15 mouse cellular contexts compared by ENCODE assay signal in genomic region chr2:91460771-91461170, GRCm38 (mm10). TPM values are rescaled to one million over a fixed set of nuclear protein-coding genes. Genes with fewer than 3 reads are reported as not detected.
DNase-seq lines count a peak whose midpoint lies in the region; ATAC-seq and TF ChIP-seq lines count a peak whose summit lies in the region.
"Had no signal": no experiment of that assay in that cellular context is flagged by ENCODE, and none has a peak within 500 bp of the region (broad histone marks: within the 10 kb centered on the region; RNA-seq: fewer than 3 reads in every experiment).

No protein-coding gene starts in this region.

- ATAC-seq in forebrain, embryonic 13.5 days: no peak
- no peak for ATAC-seq in forebrain, postnatal 0 days
- no peak for ATAC-seq in heart, embryonic 13.5 days (ENCODE audit: extremely low read depth, insufficient number of reproducible peaks, low FRiP score, low TSS enrichment)
- no peak for ATAC-seq in midbrain, embryonic 11.5 days (ENCODE audit: low FRiP score)
- no peak for ATAC-seq in midbrain, embryonic 14.5 days (ENCODE audit: low FRiP score, low TSS enrichment)

- no peak for TF ChIP-seq CTCF in forebrain, postnatal 0 days (IDR thresholded peaks at IDR 0.05; ENCODE audit: low read depth)
- no peak for TF ChIP-seq CTCF in small intestine, adult 2 months (IDR thresholded peaks at IDR 0.05; ENCODE audit: extremely low read depth, insufficient read length, insufficient replicate concordance, low read depth, low read length)

- H3K27me3 ChIP-seq in forebrain, embryonic 13.5 days: 0 out of 2 replicates have a peak, but pooled peaks cover 9% of the 10 kb centered on the region
- H3K27me3 ChIP-seq in forebrain, postnatal 0 days (ENCODE audit: insufficient read depth, low read length): no peaks in the 10 kb centered on the region
- H3K27me3 ChIP-seq in heart, embryonic 13.5 days (replicated peaks): no peaks in the 10 kb centered on the region
- no peaks in the 10 kb centered on the region for H3K27me3 ChIP-seq in midbrain, embryonic 11.5 days (ENCODE audit: control insufficient read depth, insufficient read depth, low read length)
- H3K27me3 ChIP-seq in midbrain, embryonic 14.5 days (ENCODE audit: control insufficient read depth, insufficient read depth, low read length): peaks cover 7% of the 10 kb centered on the region; the same call in 1 of the 2 replicates
- no peaks in the 10 kb centered on the region for H3K27me3 ChIP-seq in small intestine, adult 2 months (ENCODE audit: control insufficient read depth, insufficient read depth, low read length)

- 74% methylated on average over 7 of the region's 7 CpGs for WGBS in forebrain, embryonic 13.5 days
- WGBS in forebrain, postnatal 0 days: 76% methylated on average over 7 of the region's 7 CpGs
- 52% methylated on average over 7 of the region's 7 CpGs for WGBS in heart, embryonic 13.5 days
- 77% methylated on average over 7 of the region's 7 CpGs for WGBS in midbrain, embryonic 11.5 days
- WGBS in midbrain, embryonic 14.5 days: 69% methylated on average over 7 of the region's 7 CpGs
- 33% methylated on average over 7 of the region's 7 CpGs for WGBS in small intestine, adult 2 months

- peaks cover 5% of the 10 kb centered on the region for H3K9me3 ChIP-seq in forebrain, embryonic 13.5 days (replicated peaks)
- no peaks in the 10 kb centered on the region for H3K9me3 ChIP-seq in forebrain, postnatal 0 days (ENCODE audit: low read length)
- 0 out of 2 replicates have a peak, but pooled peaks cover 3% of the 10 kb centered on the region for H3K9me3 ChIP-seq in heart, embryonic 13.5 days
- no peaks in the 10 kb centered on the region for H3K9me3 ChIP-seq in midbrain, embryonic 11.5 days (ENCODE audit: control insufficient read depth, low read length)
- no peaks in the 10 kb centered on the region for H3K9me3 ChIP-seq in midbrain, embryonic 14.5 days (ENCODE audit: control insufficient read depth, low read length)
- H3K9me3 ChIP-seq: neural tube, embryonic 13.5 days had no signal

- TF ChIP-seq POLR2A in small intestine, adult 2 months (IDR thresholded peaks at IDR 0.05; ENCODE audit: low read depth, low read length): no peak

- no peak for DNase-seq in forebrain, postnatal 0 days
- DNase-seq in heart, adult 9 months (ENCODE audit: low spot score in 2 of 2): no peak
- peak; percentile 66 for DNase-seq in midbrain, embryonic 11.5 days (ENCODE audit: low spot score, missing footprints)
- DNase-seq in midbrain, embryonic 14.5 days: no peak
- no peak for DNase-seq in thymus, postnatal 0 days (ENCODE audit: low spot score)
- DNase-seq: cerebellum, postnatal 25 days; liver; right cerebral cortex, postnatal 4 days; thymus, adult 18-20 months had no signal

- H3K4me1 ChIP-seq in forebrain, embryonic 13.5 days: peaks cover 56% of the 10 kb centered on the region
- H3K4me1 ChIP-seq in forebrain, postnatal 0 days (ENCODE audit: insufficient read depth): peaks cover 13% of the 10 kb centered on the region; the same call in 1 of the 2 replicates
- H3K4me1 ChIP-seq in heart, embryonic 13.5 days: peaks cover 59% of the 10 kb centered on the region
- H3K4me1 ChIP-seq in midbrain, embryonic 11.5 days (ENCODE audit: control insufficient read depth, insufficient read depth, low read length): peaks cover 39% of the 10 kb centered on the region
- peaks cover 50% of the 10 kb centered on the region for H3K4me1 ChIP-seq in midbrain, embryonic 14.5 days (ENCODE audit: control insufficient read depth, insufficient read depth, low read length)
- peaks cover 18% of the 10 kb centered on the region for H3K4me1 ChIP-seq in small intestine, adult 2 months (ENCODE audit: control insufficient read depth, insufficient read depth, insufficient read length, low read length)

- peaks cover 5% of the 10 kb centered on the region; the same call in 1 of the 2 replicates for H3K36me3 ChIP-seq in forebrain, embryonic 13.5 days (ENCODE audit: poor library complexity, severe bottlenecking)
- no peaks in the 10 kb centered on the region for H3K36me3 ChIP-seq in forebrain, postnatal 0 days (ENCODE audit: insufficient read depth)
- peaks cover 3% of the 10 kb centered on the region; the same call in 1 of the 2 replicates for H3K36me3 ChIP-seq in heart, embryonic 13.5 days
- no peaks in the 10 kb centered on the region for H3K36me3 ChIP-seq in midbrain, embryonic 11.5 days (ENCODE audit: control insufficient read depth, insufficient read depth, low read length)
- H3K36me3 ChIP-seq in midbrain, embryonic 14.5 days (ENCODE audit: control insufficient read depth, insufficient read depth, low read length): no peaks in the 10 kb centered on the region
- H3K36me3 ChIP-seq in small intestine, adult 2 months (ENCODE audit: control insufficient read depth, insufficient read depth, low read length): no peaks in the 10 kb centered on the region; the same call in 1 of the 2 replicates
- H3K36me3 ChIP-seq: neural tube, embryonic 13.5 days had no signal

- peak overlapping the region; percentile 55; the same call in 1 of the 2 replicates for H3K4me2 ChIP-seq in forebrain, embryonic 13.5 days
- H3K4me2 ChIP-seq in forebrain, postnatal 0 days (ENCODE audit: low read depth): no peak overlapping the region
- H3K4me2 ChIP-seq in heart, embryonic 13.5 days: peak overlapping the region; percentile 27; the same call in 1 of the 2 replicates
- no peak overlapping the region for H3K4me2 ChIP-seq in midbrain, embryonic 11.5 days
- no peak overlapping the region; the same call in 1 of the 2 replicates for H3K4me2 ChIP-seq in midbrain, embryonic 14.5 days (ENCODE audit: low read length)

- H3K4me3 ChIP-seq in forebrain, embryonic 13.5 days: no peak overlapping the region
- no peak overlapping the region for H3K4me3 ChIP-seq in forebrain, postnatal 0 days (ENCODE audit: low read depth, low read length)
- H3K4me3 ChIP-seq in heart, embryonic 13.5 days: no peak overlapping the region
- no peak overlapping the region for H3K4me3 ChIP-seq in midbrain, embryonic 11.5 days (ENCODE audit: low read depth, low read length)
- H3K4me3 ChIP-seq in midbrain, embryonic 14.5 days (replicated peaks; ENCODE audit: low read depth, low read length): no peak overlapping the region
- no peak overlapping the region for H3K4me3 ChIP-seq in small intestine, adult 2 months (ENCODE audit: low read depth, low read length)
- H3K4me3 ChIP-seq: neural tube, embryonic 13.5 days had no signal

- H3K27ac ChIP-seq in forebrain, embryonic 13.5 days: no peak overlapping the region
- no peak overlapping the region for H3K27ac ChIP-seq in forebrain, postnatal 0 days (ENCODE audit: low read depth, low read length)
- H3K27ac ChIP-seq in heart, embryonic 13.5 days (replicated peaks): peak overlapping the region; percentile 78
- H3K27ac ChIP-seq in midbrain, embryonic 11.5 days (ENCODE audit: low read depth, low read length): no peak overlapping the region
- H3K27ac ChIP-seq in midbrain, embryonic 14.5 days (replicated peaks; ENCODE audit: low read depth, low read length): no peak overlapping the region
- H3K27ac ChIP-seq in small intestine, adult 2 months (ENCODE audit: insufficient read depth, low read depth, low read length): 0 out of 2 replicates have a peak overlapping the region, but pooled peaks have one; percentile 10
- H3K27ac ChIP-seq: kidney, postnatal 0 days; macrophage; neural tube, embryonic 13.5 days had no signal

- H3K9ac ChIP-seq in forebrain, embryonic 13.5 days: no peak overlapping the region
- H3K9ac ChIP-seq in forebrain, postnatal 0 days: no peak overlapping the region
- no peak overlapping the region for H3K9ac ChIP-seq in heart, embryonic 13.5 days
- no peak overlapping the region for H3K9ac ChIP-seq in midbrain, embryonic 11.5 days (ENCODE audit: low read length)
- H3K9ac ChIP-seq in midbrain, embryonic 14.5 days (replicated peaks; ENCODE audit: low read length): no peak overlapping the region
- H3K9ac ChIP-seq: neural tube, embryonic 13.5 days had no signal

RNA-seq across cellular contexts. Expression of gene Lrp4, which starts 3.5 kb away (rescaled TPM):
- 10.3 and 11.3 TPM in 2 replicates for polyA plus RNA-seq in forebrain, embryonic 13.5 days (2015; fragmentation: Nextera tagmentation; extraction: Ambion mirVana)
- total RNA-seq in forebrain, postnatal 0 days (2014; rRNA removed): 12.0 and 13.7 TPM in 2 replicates
- polyA plus RNA-seq in forebrain, postnatal 0 days (2015; fragmentation: Nextera tagmentation; extraction: Ambion mirVana): 2.8 and 4.1 TPM in 2 replicates
- 3.2 and 3.8 TPM in 2 replicates for polyA plus RNA-seq in heart, embryonic 13.5 days (2015; fragmentation: Nextera tagmentation; extraction: Ambion mirVana)
- polyA plus RNA-seq in midbrain, embryonic 11.5 days (2014; fragmentation: Nextera tagmentation; extraction: Ambion mirVana): 5.3 and 6.1 TPM in 2 replicates
- polyA plus RNA-seq in midbrain, embryonic 14.5 days (2014; fragmentation: Nextera tagmentation; extraction: Ambion mirVana): 2.8 and 4.7 TPM in 2 replicates
- 6.4 and 12.0 TPM in 2 replicates for polyA plus RNA-seq in small intestine, adult 2 months (2012; rRNA removed)
- polyA plus RNA-seq in thymus, postnatal 0 days (2015; fragmentation: Nextera tagmentation; extraction: Ambion mirVana): 2.0 and 2.4 TPM in 2 replicates

RNA-seq across cellular contexts. Expression of gene 1110051M20Rik, which starts 16.3 kb away (rescaled TPM):
- polyA plus RNA-seq in forebrain, embryonic 13.5 days (2015; fragmentation: Nextera tagmentation; extraction: Ambion mirVana): 137 and 149 TPM in 2 replicates
- 127 and 147 TPM in 2 replicates for total RNA-seq in forebrain, postnatal 0 days (2014; rRNA removed)
- 165 and 182 TPM in 2 replicates for polyA plus RNA-seq in forebrain, postnatal 0 days (2015; fragmentation: Nextera tagmentation; extraction: Ambion mirVana)
- 36.3 and 38.9 TPM in 2 replicates for polyA plus RNA-seq in heart, embryonic 13.5 days (2015; fragmentation: Nextera tagmentation; extraction: Ambion mirVana)
- polyA plus RNA-seq in midbrain, embryonic 11.5 days (2014; fragmentation: Nextera tagmentation; extraction: Ambion mirVana): 98.0 and 98.6 TPM in 2 replicates
- polyA plus RNA-seq in midbrain, embryonic 14.5 days (2014; fragmentation: Nextera tagmentation; extraction: Ambion mirVana): 175 and 176 TPM in 2 replicates
- 2.5 and 3.9 TPM in 2 replicates for polyA plus RNA-seq in small intestine, adult 2 months (2012; rRNA removed)
- polyA plus RNA-seq in thymus, postnatal 0 days (2015; fragmentation: Nextera tagmentation; extraction: Ambion mirVana): 24.5 and 25.2 TPM in 2 replicates

Comparison
In these comparisons a context has a peak if more than half of its experiments do, and no peak if none do; other contexts are left out.
1. H3K4me2 ChIP-seq: peak in forebrain, embryonic 13.5 days (single experiment) and heart, embryonic 13.5 days (single experiment); none in forebrain, postnatal 0 days (single experiment), midbrain, embryonic 11.5 days (single experiment) and midbrain, embryonic 14.5 days (single experiment).
2. H3K27ac ChIP-seq: peak in heart, embryonic 13.5 days (single experiment) and small intestine, adult 2 months (single experiment); none in forebrain, embryonic 13.5 days (single experiment), forebrain, postnatal 0 days (single experiment), midbrain, embryonic 11.5 days (single experiment) and midbrain, embryonic 14.5 days (single experiment).